Mouse (Mus musculus) liver, embryonic 15.5 days (tissue): ENCODE results near the gene Ccdc190. TPM values are rescaled to one million over a fixed set of nuclear protein-coding genes. Genes with fewer than 3 reads are reported as not detected.

Experiments
- ATAC-seq: fragments of 200-750 bp; cut with Nextera tagmentation; 2 replicates; pipeline ENCODE4 v1.8.0; 2017; ENCODE audit warnings: moderate number of reproducible peaks, mild to moderate bottlenecking, moderate library complexity; ENCODE audit not compliant: insufficient read depth
- H3K27ac ChIP-seq: fragments of 300-500 bp; sonication (generic); replicated peaks from 2 replicates; pipeline ENCODE4 v1.5.1; 2015; ENCODE audit warnings: mild to moderate bottlenecking, inconsistent platforms
- H3K27me3 ChIP-seq: fragments of 300-500 bp; sonication (generic); 2 replicates; pipeline ENCODE4 v1.6.1; 2015; ENCODE audit warnings: mild to moderate bottlenecking, inconsistent platforms
- H3K36me3 ChIP-seq: fragments of 300-500 bp; sonication (generic); replicated peaks from 2 replicates; pipeline ENCODE4 v1.6.1; 2015; ENCODE audit warnings: moderate library complexity, mild to moderate bottlenecking, inconsistent platforms
- H3K4me1 ChIP-seq: fragments of 300-500 bp; sonication (generic); replicated peaks from 2 replicates; pipeline ENCODE4 v1.6.1; 2015; ENCODE audit warnings: inconsistent platforms
- H3K4me2 ChIP-seq: fragments of 300-500 bp; sonication (generic); 2 replicates; pipeline ENCODE4 v1.6.1; 2015; ENCODE audit warnings: moderate library complexity, mild to moderate bottlenecking, inconsistent platforms
- H3K4me3 ChIP-seq: fragments of 300-500 bp; sonication (generic); replicated peaks from 2 replicates; pipeline ENCODE4 v1.5.1; 2015; ENCODE audit warnings: mild to moderate bottlenecking, inconsistent platforms
- H3K9ac ChIP-seq: fragments of 300-500 bp; sonication (generic); 2 replicates; pipeline ENCODE4 v1.6.1; 2015; ENCODE audit warnings: moderate library complexity, mild to moderate bottlenecking, inconsistent platforms
- H3K9me3 ChIP-seq: fragments of 300-500 bp; sonication (generic); replicated peaks from 2 replicates; pipeline ENCODE4 v1.6.1; 2016; ENCODE audit warnings: inconsistent platforms
- WGBS: fragments of 180-500 bp; shearing (Covaris S2); methylation state at CpG from one replicate; pipeline ENCODE4 v1.1.7; 2015; ENCODE audit warnings: mixed read lengths; ENCODE audit not compliant: insufficient replicate concordance; 5-methylcytosine and 5-hydroxymethylcytosine counted together
- polyA plus RNA-seq: library from polyadenylated mRNA; unstranded; fragments of >200 nt; fragmentation: Nextera tagmentation; extraction: Ambion mirVana; gene quantifications from 2 replicates; pipeline ENCODE4 v1.2.1, GENCODE M21; 2015

The Ccdc190 gene
- not detected in 2 replicates for polyA plus RNA-seq

- no peak within 1 kb of the TSS for H3K9ac ChIP-seq
Measured at GRCm38 (mm10) chr1:169928454-169928971, at the start of gene Ccdc190. Gene Ccdc190 (plus strand): TSS chr1:169928648.

GRCm38 (mm10) chr1:169879060-169879459 lies 49.4 kb upstream of the Ccdc190 start:
- Histone ChIP-seq H3K27ac (no peak overlapping the region), H3K4me3 (no peak overlapping the region), H3K4me2 (no peak overlapping the region), H3K9ac (no peak overlapping the region), H3K9me3 (no peaks in the 10 kb centered on the region), H3K27me3 (no peaks in the 10 kb centered on the region), H3K36me3 (no peaks in the 10 kb centered on the region), H3K4me1 (no peaks in the 10 kb centered on the region)
- no peak for ATAC-seq
- WGBS, result 65% methylated on average over 4 of the region's 4 CpGs

More at GRCm38 (mm10) chr1:169928454-169928971, at the start of gene Ccdc190:
- no peaks in the 10 kb centered on the region for H3K4me1 ChIP-seq
- no peaks in the 10 kb centered on the region for H3K36me3 ChIP-seq
- H3K4me3 ChIP-seq, result no peak within 1 kb of the TSS
- no peak within 1 kb of the TSS for H3K4me2 ChIP-seq
- WGBS, result 27% methylated on average over 12 of the region's 12 CpGs
- no peak within 1 kb of the TSS for H3K27ac ChIP-seq
- no peaks in the 10 kb centered on the region for H3K9me3 ChIP-seq
- no peak for ATAC-seq
- H3K27me3 ChIP-seq, result no peaks in the 10 kb centered on the region

- Histone ChIP-seq H3K36me3 (no peaks in the 10 kb centered on the region), H3K4me3 (no peak overlapping the region), H3K9me3 (no peaks in the 10 kb centered on the region), H3K9ac (no peak overlapping the region), H3K27me3 (no peaks in the 10 kb centered on the region), H3K4me2 (no peak overlapping the region), H3K4me1 (no peaks in the 10 kb centered on the region), H3K27ac (no peak overlapping the region)
- 55% methylated on average over 5 of the region's 5 CpGs for WGBS
- no peak for ATAC-seq
Measured at GRCm38 (mm10) chr1:169880181-169880580, 48.3 kb upstream of the Ccdc190 start.

- WGBS, result 65% methylated on average over 5 of the region's 5 CpGs
- no peaks in the 10 kb centered on the region for H3K36me3 ChIP-seq
- H3K4me3 ChIP-seq, result no peak overlapping the region
- H3K27ac ChIP-seq, result no peak overlapping the region
- no peak overlapping the region for H3K9ac ChIP-seq
- H3K4me2 ChIP-seq, result no peak overlapping the region
- ATAC-seq, result no peak
- H3K4me1 ChIP-seq, result no peaks in the 10 kb centered on the region
- no peaks in the 10 kb centered on the region for H3K27me3 ChIP-seq
- H3K9me3 ChIP-seq, result no peaks in the 10 kb centered on the region
Measured at GRCm38 (mm10) chr1:169883081-169883565, 45.3 kb upstream of the Ccdc190 start.

- ATAC-seq, result no peak
- H3K9me3 ChIP-seq, result no peaks in the 10 kb centered on the region
- WGBS, result 42% methylated on average over 2 of the region's 2 CpGs
- H3K27ac ChIP-seq, result no peak overlapping the region
- H3K36me3 ChIP-seq, result no peaks in the 10 kb centered on the region
- no peaks in the 10 kb centered on the region for H3K27me3 ChIP-seq
- no peak overlapping the region for H3K4me3 ChIP-seq
- no peak overlapping the region for H3K9ac ChIP-seq
- no peak overlapping the region for H3K4me2 ChIP-seq
- no peaks in the 10 kb centered on the region for H3K4me1 ChIP-seq
Measured at GRCm38 (mm10) chr1:169889250-169889649, 39.2 kb upstream of the Ccdc190 start.

- 54% methylated on average over 2 of the region's 2 CpGs for WGBS
- Histone ChIP-seq H3K4me2 (no peak overlapping the region), H3K27ac (no peak overlapping the region), H3K9ac (no peak overlapping the region), H3K9me3 (no peaks in the 10 kb centered on the region), H3K36me3 (no peaks in the 10 kb centered on the region), H3K4me3 (no peak overlapping the region), H3K4me1 (no peaks in the 10 kb centered on the region), H3K27me3 (no peaks in the 10 kb centered on the region)
- ATAC-seq, result no peak
Measured at GRCm38 (mm10) chr1:169893976-169894375, 34.5 kb upstream of the Ccdc190 start.

GRCm38 (mm10) chr1:169895686-169896085 lies 32.8 kb upstream of the Ccdc190 start:
- no peak overlapping the region for H3K9ac ChIP-seq
- H3K4me2 ChIP-seq, result no peak overlapping the region
- H3K4me1 ChIP-seq, result no peaks in the 10 kb centered on the region
- ATAC-seq, result no peak
- no peaks in the 10 kb centered on the region for H3K9me3 ChIP-seq
- H3K27ac ChIP-seq, result no peak overlapping the region
- 59% methylated on average over 1 of the region's 1 CpGs for WGBS
- H3K27me3 ChIP-seq, result no peaks in the 10 kb centered on the region
- H3K36me3 ChIP-seq, result no peaks in the 10 kb centered on the region
- H3K4me3 ChIP-seq, result no peak overlapping the region

- Histone ChIP-seq H3K36me3 (no peaks in the 10 kb centered on the region), H3K9me3 (no peaks in the 10 kb centered on the region), H3K4me1 (no peaks in the 10 kb centered on the region), H3K27me3 (no peaks in the 10 kb centered on the region), H3K27ac (no peak overlapping the region), H3K9ac (no peak overlapping the region), H3K4me3 (no peak overlapping the region), H3K4me2 (no peak overlapping the region)
- WGBS, result 21% methylated on average over 1 of the region's 1 CpGs
- no peak for ATAC-seq
Measured at GRCm38 (mm10) chr1:169897916-169898315, 30.5 kb upstream of the Ccdc190 start.

GRCm38 (mm10) chr1:169898607-169899006 lies 29.8 kb upstream of the Ccdc190 start:
- H3K36me3 ChIP-seq, result no peaks in the 10 kb centered on the region
- no peaks in the 10 kb centered on the region for H3K27me3 ChIP-seq
- no peak overlapping the region for H3K27ac ChIP-seq
- H3K9me3 ChIP-seq, result no peaks in the 10 kb centered on the region
- ATAC-seq, result no peak
- 69% methylated on average over 7 of the region's 7 CpGs for WGBS
- no peak overlapping the region for H3K4me2 ChIP-seq
- H3K9ac ChIP-seq, result no peak overlapping the region
- H3K4me1 ChIP-seq, result no peaks in the 10 kb centered on the region
- H3K4me3 ChIP-seq, result no peak overlapping the region

GRCm38 (mm10) chr1:169900771-169901336 lies 27.6 kb upstream of the Ccdc190 start:
- 64% methylated on average over 3 of the region's 3 CpGs for WGBS
- H3K9ac ChIP-seq, result no peak overlapping the region
- no peak for ATAC-seq
- H3K4me2 ChIP-seq, result no peak overlapping the region
- no peak overlapping the region for H3K4me3 ChIP-seq
- H3K36me3 ChIP-seq, result no peaks in the 10 kb centered on the region
- no peaks in the 10 kb centered on the region for H3K9me3 ChIP-seq
- H3K4me1 ChIP-seq, result no peaks in the 10 kb centered on the region
- H3K27me3 ChIP-seq, result no peaks in the 10 kb centered on the region
- no peak overlapping the region for H3K27ac ChIP-seq

GRCm38 (mm10) chr1:169909163-169909562 lies 19.3 kb upstream of the Ccdc190 start:
- Histone ChIP-seq H3K36me3 (no peaks in the 10 kb centered on the region), H3K4me2 (no peak overlapping the region), H3K4me3 (no peak overlapping the region), H3K27me3 (no peaks in the 10 kb centered on the region), H3K27ac (no peak overlapping the region), H3K4me1 (no peaks in the 10 kb centered on the region), H3K9me3 (no peaks in the 10 kb centered on the region), H3K9ac (no peak overlapping the region)
- 67% methylated on average over 5 of the region's 5 CpGs for WGBS
- no peak for ATAC-seq

GRCm38 (mm10) chr1:169909659-169910058 lies 18.8 kb upstream of the Ccdc190 start:
- Histone ChIP-seq H3K27me3 (no peaks in the 10 kb centered on the region), H3K4me1 (no peaks in the 10 kb centered on the region), H3K36me3 (no peaks in the 10 kb centered on the region), H3K9me3 (no peaks in the 10 kb centered on the region), H3K27ac (no peak overlapping the region), H3K4me3 (no peak overlapping the region), H3K9ac (no peak overlapping the region), H3K4me2 (no peak overlapping the region)
- ATAC-seq, result no peak
- 61% methylated on average over 6 of the region's 6 CpGs for WGBS
